Mouse (Mus musculus): ENCODE measurements around the gene Gm3880.
A peak's percentile ranks its signal among the peaks of the same experiment; 100 is the strongest.
"Not testable (repeated sequence)": the region's sequence is repeated elsewhere in the genome, so short reads cannot be mapped to it uniquely, and the experiment has no call there.

The Gm3880 gene

DNA sequence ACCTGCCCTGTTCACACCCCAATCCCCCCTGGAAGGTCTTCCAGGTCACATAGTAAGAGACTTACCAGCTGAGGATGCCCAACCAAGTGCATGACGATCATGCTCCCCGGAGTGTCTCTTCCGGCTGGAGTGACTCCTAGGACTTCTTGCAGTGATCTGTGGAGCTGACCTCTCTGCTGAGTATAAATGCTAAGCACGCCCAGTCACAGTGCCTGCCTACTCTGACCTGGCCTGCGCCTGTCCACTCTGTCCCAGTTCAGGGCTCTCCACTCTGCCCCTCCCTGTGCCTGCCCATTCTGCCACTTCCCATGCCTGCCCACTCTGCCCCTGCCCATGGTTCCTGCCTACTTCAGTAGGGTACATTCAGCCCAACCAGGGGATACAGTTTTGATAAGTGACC lies at the start of gene Gm3880:
Gene Gm3880, minus strand, starts transcription at position 101 of the 400 bp plus-strand sequence.
- not testable (repeated sequence) for DNase-seq (ENCODE audit: low read depth, low spot score)

DNA sequence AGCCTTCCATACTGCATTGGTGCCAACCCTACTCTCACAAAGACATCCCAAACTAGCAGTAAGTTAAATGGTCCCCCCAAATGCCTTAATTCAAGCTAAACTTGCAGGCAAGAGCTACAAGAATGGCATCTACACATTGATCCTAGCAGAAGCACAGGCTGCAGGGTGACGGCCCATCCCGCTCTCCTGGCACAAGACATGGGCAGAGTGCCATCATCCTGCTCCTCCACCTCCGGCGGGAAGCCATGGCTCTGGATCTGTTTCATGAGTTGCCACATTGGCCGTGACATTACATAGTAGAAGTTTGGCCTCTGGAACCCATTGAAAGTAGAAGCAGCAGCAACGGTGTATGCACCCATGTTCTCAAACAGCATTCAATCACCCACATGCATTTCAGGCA lies 37.5 kb upstream of the Gm3880 start:
- DNase-seq (ENCODE audit: low read depth, low spot score), result not testable (repeated sequence)

DNA sequence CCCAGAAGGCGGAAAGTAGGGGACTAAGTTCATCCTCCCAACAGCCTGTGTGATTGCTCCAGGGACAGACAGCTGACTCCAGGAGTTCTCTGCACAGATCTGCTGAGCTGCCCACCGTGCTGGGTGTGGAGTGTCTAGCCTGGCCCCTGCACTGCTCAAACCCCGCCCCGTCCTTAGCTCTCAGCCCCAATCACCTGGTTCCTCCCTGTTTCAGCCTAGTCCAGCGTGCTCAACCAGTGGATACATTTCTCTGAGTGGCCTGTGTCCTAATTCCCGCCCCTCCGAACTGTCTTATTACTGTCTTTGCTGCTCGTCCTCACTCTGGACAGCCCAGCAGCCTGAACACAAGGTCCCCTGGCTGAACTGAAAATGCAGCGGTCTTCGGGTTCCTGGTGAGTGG lies 20.8 kb upstream of the Gm3880 start, which contains the start of the genes Gm9112 and Dmrtc1b:
Gene Gm9112, minus strand, starts transcription at position 101 of the 400 bp plus-strand sequence.
Gene Dmrtc1b, plus strand, starts transcription at position 331 of the 400 bp plus-strand sequence.
- not testable (repeated sequence) for DNase-seq (ENCODE audit: low read depth, low spot score)

DNA sequence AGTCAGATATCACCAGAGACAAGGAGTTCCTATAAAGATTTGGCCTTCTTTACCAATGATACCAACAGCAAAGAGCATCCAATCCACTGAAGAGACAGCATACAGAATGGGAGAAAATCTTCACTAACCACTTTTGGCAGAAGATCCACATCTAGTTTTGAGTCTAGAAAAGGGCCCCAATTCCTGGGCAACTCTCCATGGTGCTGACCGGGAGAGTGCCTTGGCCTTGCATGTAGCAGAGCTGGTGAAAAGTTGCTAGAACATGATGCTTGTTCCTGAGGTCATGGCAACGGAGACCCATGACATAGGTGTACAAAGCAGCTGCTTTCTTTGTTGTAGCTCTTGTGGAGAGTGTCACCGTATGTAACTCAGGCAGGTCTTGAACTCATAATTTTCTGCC lies 13.9 kb upstream of the Gm3880 start:
- DNase-seq (ENCODE audit: low read depth, low spot score), result peak; percentile 12

DNA sequence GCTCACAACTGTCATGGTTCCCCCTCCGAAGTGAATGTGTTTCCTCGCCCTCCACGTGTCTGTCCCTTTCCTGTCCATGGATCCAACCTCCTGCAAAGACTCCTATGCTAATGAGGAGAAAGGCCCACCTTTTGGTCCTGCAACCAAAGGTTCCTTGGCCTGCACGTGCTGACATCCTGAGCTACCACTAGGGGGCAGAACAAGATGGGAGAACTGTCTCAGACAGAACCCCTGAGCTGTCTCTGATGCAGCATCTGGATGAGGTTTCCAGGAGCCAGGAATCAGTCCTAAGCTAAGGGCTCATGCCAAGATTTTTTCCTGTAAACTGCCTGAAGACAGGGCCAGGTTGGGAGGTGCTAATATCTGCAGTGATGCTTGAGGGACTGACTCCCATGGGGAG lies 2.5 kb upstream of the Gm3880 start:
- DNase-seq (ENCODE audit: low read depth, low spot score), result peak; percentile 23

DNA sequence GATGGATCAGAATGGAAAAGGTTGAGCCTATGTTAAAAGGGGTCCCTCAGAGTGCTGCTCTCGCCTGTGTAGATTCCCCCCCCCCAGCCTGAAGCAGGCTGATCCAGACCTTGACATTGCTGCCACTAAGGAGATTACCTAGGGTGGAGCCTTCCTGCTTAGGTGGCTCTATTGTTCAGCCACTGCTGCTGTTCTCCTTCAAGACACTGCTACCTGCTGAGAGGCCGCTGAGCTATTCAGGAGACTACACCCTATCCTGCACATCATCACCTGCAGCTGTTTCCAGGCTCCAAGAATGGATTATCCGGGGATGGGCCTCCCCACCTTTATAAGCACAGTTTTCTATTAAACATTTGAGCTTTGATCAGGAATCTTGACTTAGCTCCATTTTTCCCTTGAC lies 2.1 kb downstream of the Gm3880 start:
- DNase-seq (ENCODE audit: low read depth, low spot score), result not testable (repeated sequence)

DNA sequence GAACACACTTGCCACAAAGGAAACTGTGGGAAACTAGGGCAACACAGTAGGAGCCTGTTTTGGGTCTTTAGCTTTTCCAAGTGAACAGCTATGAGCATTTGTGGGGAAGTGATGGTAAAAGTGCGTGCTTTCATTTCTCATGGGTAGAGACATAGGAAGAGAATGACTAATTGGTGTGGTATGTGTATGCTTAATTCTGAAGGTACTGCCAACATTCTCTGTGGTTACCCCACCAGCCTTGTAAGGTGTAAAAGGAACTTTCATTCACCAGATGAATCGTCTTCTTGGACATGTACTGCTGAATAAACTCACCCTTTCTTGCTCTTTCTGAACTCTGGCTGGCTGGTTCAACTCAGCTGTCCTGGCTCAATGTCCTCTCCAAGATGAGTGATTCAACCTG lies 20.1 kb downstream of the Gm3880 start:
- DNase-seq (ENCODE audit: low read depth, low spot score), result no peak

DNA sequence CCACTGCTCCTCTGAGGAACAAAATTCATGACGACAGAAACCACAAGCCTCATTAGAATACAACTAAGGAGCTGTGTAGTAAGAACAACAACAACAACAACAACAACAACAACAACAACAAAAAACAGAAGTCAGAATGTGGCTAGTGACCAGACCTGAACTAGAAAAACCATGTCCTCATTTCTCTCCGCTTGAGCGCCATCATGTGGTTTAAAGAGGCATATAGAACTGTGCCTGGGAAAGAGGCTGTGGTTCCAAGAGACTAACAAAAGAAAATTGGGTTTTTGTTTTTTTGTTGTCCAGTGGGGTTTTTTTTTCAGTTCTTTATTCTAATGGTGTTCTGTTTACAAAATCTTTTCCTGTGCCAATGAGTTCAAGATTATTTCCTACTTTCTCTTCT lies 26.1 kb downstream of the Gm3880 start:
- DNase-seq (ENCODE audit: low read depth, low spot score), result no peak

DNA sequence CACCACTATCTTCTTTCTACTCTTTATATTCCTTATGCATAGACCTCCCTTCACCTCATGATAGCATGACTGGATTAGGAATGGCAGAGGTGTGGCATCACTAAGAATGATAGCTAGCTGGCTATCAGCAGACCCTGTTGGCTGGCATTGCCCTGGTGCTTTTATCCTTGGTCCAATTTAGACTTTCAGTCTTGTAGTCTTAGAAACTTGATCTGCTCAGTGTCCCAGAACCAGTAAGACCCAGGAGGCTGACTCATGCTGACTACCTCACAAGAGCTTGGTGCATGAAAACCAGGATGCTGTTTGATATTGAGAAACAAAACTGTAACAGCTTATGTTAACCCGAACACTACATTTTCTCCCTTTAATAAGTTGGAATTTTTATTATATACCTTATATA lies 41.1 kb downstream of the Gm3880 start:
- no peak for DNase-seq (ENCODE audit: low read depth, low spot score)

DNA sequence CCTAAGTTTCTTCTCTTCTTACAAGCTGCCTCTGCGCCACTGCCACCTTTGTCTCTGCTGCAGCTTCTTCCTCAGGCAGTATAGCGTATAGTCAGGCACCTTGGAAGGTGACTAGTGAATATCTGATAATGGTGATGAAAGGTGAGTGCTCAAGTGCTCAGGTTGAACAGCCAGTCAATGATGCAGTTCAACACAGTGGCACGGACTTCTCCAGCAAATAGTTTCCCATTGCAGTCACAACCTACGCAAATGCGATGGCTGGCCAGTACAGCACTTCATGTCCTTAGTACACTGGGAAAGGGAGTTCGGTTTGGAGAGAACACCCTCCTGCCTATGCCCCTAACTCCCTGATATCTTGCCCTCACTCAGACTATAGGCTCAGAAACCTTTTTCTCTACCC lies 41.6 kb downstream of the Gm3880 start:
- no peak for DNase-seq (ENCODE audit: low read depth, low spot score)

DNA sequence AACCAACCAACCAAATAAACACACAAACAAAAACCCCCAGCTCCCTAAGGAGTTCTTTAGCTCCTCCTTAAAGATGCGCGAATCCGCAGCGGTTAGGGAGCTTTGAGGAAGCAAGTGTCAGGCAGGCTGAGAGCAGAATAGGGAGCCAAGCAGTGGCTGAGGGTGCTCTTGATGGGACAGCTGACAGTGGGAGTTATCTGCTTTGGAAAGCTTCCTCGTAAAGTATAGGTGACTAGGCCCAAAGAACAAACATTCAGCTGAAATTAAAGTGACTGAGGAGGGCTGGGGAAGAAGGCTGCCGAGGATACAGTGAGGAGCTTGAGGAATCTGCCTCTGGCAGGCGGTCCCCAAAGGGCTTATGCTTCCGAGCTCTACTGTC lies 42.2 kb downstream of the Gm3880 start:
- DNase-seq (ENCODE audit: low read depth, low spot score), result no peak

DNA sequence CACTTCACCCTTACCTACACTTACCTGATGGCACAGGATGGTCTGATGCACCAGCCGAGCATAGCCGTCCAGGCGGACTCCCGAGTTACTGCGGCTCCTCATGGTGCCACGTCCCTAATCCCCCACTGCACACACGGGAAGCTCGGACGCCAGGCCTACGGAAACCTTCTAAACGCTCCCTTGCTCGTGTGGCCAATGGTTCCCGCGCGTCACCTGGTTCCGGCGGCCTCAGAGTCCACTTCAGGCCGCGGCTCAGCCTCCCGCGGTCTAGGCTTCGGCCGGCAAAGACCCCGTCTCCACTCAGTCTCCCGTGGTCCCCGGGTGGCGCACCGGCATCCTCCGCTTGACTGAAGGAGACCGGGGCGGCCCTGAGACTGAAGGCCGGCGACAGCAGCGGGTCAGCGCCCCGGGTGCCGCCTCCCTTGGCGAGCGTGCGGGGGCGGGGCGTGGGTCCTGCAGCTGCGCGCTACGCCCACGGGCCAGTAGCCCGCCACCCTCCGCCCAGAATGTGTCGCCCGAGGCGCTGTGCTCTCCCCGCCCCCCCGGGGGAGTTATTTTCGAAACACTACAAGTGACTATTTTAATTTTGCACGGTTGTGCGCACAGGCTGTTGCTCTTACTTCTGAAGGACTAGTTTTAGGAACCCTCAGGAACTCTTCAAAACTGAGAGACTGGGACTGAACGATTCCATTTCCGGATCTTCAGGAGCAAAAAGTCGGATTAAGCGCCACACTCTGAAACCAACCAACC lies 42.8 kb downstream of the Gm3880 start, which contains the start of gene Phka1:
Gene Phka1, minus strand, starts transcription at position 424 of the 750 bp plus-strand sequence.
- DNase-seq (ENCODE audit: low read depth, low spot score), result peak; percentile 36
